Mouse (Mus musculus) neural tube, embryonic 14.5 days (tissue): Measurements from ENCODE around the gene Abca17. TPM values are rescaled to one million over a fixed set of nuclear protein-coding genes. Genes with fewer than 3 reads are reported as not detected.

Experiments
- ATAC-seq: fragments of 200-750 bp; cut with Nextera tagmentation; 2 replicates; pipeline ENCODE4 v1.8.0; 2017; ENCODE audit warnings: low read depth, mild to moderate bottlenecking, moderate TSS enrichment, moderate library complexity
- H3K27ac ChIP-seq: fragments of 300-500 bp; sonication (generic); 2 replicates; pipeline ENCODE4 v1.5.1; 2014; ENCODE audit warnings: low read depth, mild to moderate bottlenecking, control low read depth, low read length, moderate library complexity, mixed read lengths
- H3K27me3 ChIP-seq: fragments of 300-500 bp; sonication (generic); 2 replicates; pipeline ENCODE4 v1.6.1; 2014; ENCODE audit warnings: low read length; ENCODE audit not compliant: control insufficient read depth, insufficient read depth
- H3K36me3 ChIP-seq: fragments of 300-500 bp; sonication (generic); 2 replicates; pipeline ENCODE4 v1.6.1; 2014; ENCODE audit warnings: low read length, mixed read lengths; ENCODE audit not compliant: control insufficient read depth, insufficient read depth
- H3K4me1 ChIP-seq: fragments of 300-500 bp; sonication (generic); 2 replicates; pipeline ENCODE4 v1.6.1; 2014; ENCODE audit warnings: low read length; ENCODE audit not compliant: control insufficient read depth, insufficient read depth
- H3K4me2 ChIP-seq: fragments of 300-500 bp; sonication (generic); 2 replicates; pipeline ENCODE4 v1.6.1; 2014; ENCODE audit warnings: mild to moderate bottlenecking, low read depth, low read length, control low read depth
- H3K4me3 ChIP-seq: fragments of 300-500 bp; sonication (generic); 2 replicates; pipeline ENCODE4 v1.5.1; 2014; ENCODE audit warnings: low read depth, low read length, control low read depth, mixed read lengths
- H3K9ac ChIP-seq: fragments of 300-500 bp; sonication (generic); replicated peaks from 2 replicates; pipeline ENCODE4 v1.6.1; 2014; ENCODE audit warnings: low read depth, mild to moderate bottlenecking, control low read depth, low read length, mixed read lengths
- H3K9me3 ChIP-seq: fragments of 300-500 bp; sonication (generic); 2 replicates; pipeline ENCODE4 v1.6.1; 2016; ENCODE audit warnings: low read length; ENCODE audit not compliant: control insufficient read depth
- WGBS: fragments of 180-500 bp; shearing (Covaris S2); extraction: QIAGEN DNeasy Blood & Tissue Kit; methylation state at CpG from one replicate; pipeline ENCODE4 v1.1.7; 2014; 5-methylcytosine and 5-hydroxymethylcytosine counted together
- polyA plus RNA-seq: library from polyadenylated mRNA; unstranded; fragments of >200 nt; fragmentation: Nextera tagmentation; extraction: Ambion mirVana; gene quantifications from 2 replicates; pipeline ENCODE4 v1.2.1, GENCODE M21; 2014

Abca17 gene
- polyA plus RNA-seq, 1 experiment from 2014 or later = 0.87 TPM

- Histone ChIP-seq H3K27ac (no peak overlapping the region), H3K4me3 (no peak overlapping the region), H3K4me1 (no peaks in the 10 kb centered on the region), H3K27me3 (no peaks in the 10 kb centered on the region), H3K4me2 (no peak overlapping the region), H3K36me3 (no peaks in the 10 kb centered on the region), H3K9ac (no peak overlapping the region), H3K9me3 (no peaks in the 10 kb centered on the region)
- ATAC-seq = no peak
- WGBS = 55% methylated on average over 4 of the region's 4 CpGs
These were observed 43.4 kb downstream of the Abca17 start for GRCm38 (mm10) chr17:24307500-24307899.

- H3K9ac ChIP-seq = no peak overlapping the region
- no peak overlapping the region for H3K27ac ChIP-seq
- H3K4me1 ChIP-seq = no peaks in the 10 kb centered on the region
- ATAC-seq = no peak
- H3K4me3 ChIP-seq = no peak overlapping the region
- 82% methylated on average over 4 of the region's 4 CpGs for WGBS
- H3K4me2 ChIP-seq = no peak overlapping the region
- no peaks in the 10 kb centered on the region for H3K36me3 ChIP-seq
- no peaks in the 10 kb centered on the region for H3K27me3 ChIP-seq
- no peaks in the 10 kb centered on the region for H3K9me3 ChIP-seq
These were observed 50.2 kb downstream of the Abca17 start for GRCm38 (mm10) chr17:24300651-24301050.

- no peak overlapping the region for H3K9ac ChIP-seq
- H3K27ac ChIP-seq = no peak overlapping the region
- no peaks in the 10 kb centered on the region for H3K27me3 ChIP-seq
- WGBS = 79% methylated on average over 5 of the region's 5 CpGs
- no peaks in the 10 kb centered on the region for H3K4me1 ChIP-seq
- no peaks in the 10 kb centered on the region for H3K36me3 ChIP-seq
- no peak for ATAC-seq
- no peak overlapping the region for H3K4me2 ChIP-seq
- H3K4me3 ChIP-seq = no peak overlapping the region
- H3K9me3 ChIP-seq = no peaks in the 10 kb centered on the region
These were observed 61.5 kb downstream of the Abca17 start for GRCm38 (mm10) chr17:24289338-24289737.

GRCm38 (mm10) chr17:24288477-24288876 lies 62.4 kb downstream of the Abca17 start:
- H3K4me2 ChIP-seq = no peak overlapping the region
- 86% methylated on average over 9 of the region's 9 CpGs for WGBS
- no peaks in the 10 kb centered on the region for H3K4me1 ChIP-seq
- no peak overlapping the region for H3K27ac ChIP-seq
- H3K9me3 ChIP-seq = no peaks in the 10 kb centered on the region
- H3K9ac ChIP-seq = no peak overlapping the region
- no peak for ATAC-seq
- H3K36me3 ChIP-seq = no peaks in the 10 kb centered on the region
- H3K27me3 ChIP-seq = no peaks in the 10 kb centered on the region
- no peak overlapping the region for H3K4me3 ChIP-seq

- no peak overlapping the region for H3K4me2 ChIP-seq
- H3K4me3 ChIP-seq = no peak overlapping the region
- no peaks in the 10 kb centered on the region for H3K36me3 ChIP-seq
- no peak overlapping the region for H3K27ac ChIP-seq
- no peak overlapping the region for H3K9ac ChIP-seq
- 76% methylated on average over 3 of the region's 3 CpGs for WGBS
- no peaks in the 10 kb centered on the region for H3K27me3 ChIP-seq
- no peaks in the 10 kb centered on the region for H3K4me1 ChIP-seq
- no peaks in the 10 kb centered on the region; the same call in 1 of the 2 replicates for H3K9me3 ChIP-seq
- no peak for ATAC-seq
These were observed 65.2 kb downstream of the Abca17 start for GRCm38 (mm10) chr17:24285680-24286079.

GRCm38 (mm10) chr17:24283266-24283818 lies 67.5 kb downstream of the Abca17 start:
- no peaks in the 10 kb centered on the region; the same call in 1 of the 2 replicates for H3K9me3 ChIP-seq
- H3K27ac ChIP-seq = no peak overlapping the region
- H3K9ac ChIP-seq = no peak overlapping the region
- no peak overlapping the region for H3K4me2 ChIP-seq
- no peaks in the 10 kb centered on the region for H3K4me1 ChIP-seq
- no peak for ATAC-seq
- 79% methylated on average over 9 of the region's 9 CpGs for WGBS
- no peaks in the 10 kb centered on the region for H3K27me3 ChIP-seq
- H3K36me3 ChIP-seq = no peaks in the 10 kb centered on the region
- H3K4me3 ChIP-seq = no peak overlapping the region

GRCm38 (mm10) chr17:24282637-24283036 lies 68.2 kb downstream of the Abca17 start:
- ATAC-seq = no peak
- Histone ChIP-seq H3K27me3 (no peaks in the 10 kb centered on the region), H3K4me2 (no peak overlapping the region), H3K4me3 (no peak overlapping the region), H3K27ac (no peak overlapping the region), H3K9ac (no peak overlapping the region), H3K4me1 (no peaks in the 10 kb centered on the region), H3K36me3 (no peaks in the 10 kb centered on the region), H3K9me3 (no peaks in the 10 kb centered on the region; the same call in 1 of the 2 replicates)
- WGBS = 77% methylated on average over 4 of the region's 4 CpGs

- Histone ChIP-seq H3K9ac (no peak overlapping the region), H3K4me2 (no peak overlapping the region), H3K4me3 (no peak overlapping the region), H3K36me3 (no peaks in the 10 kb centered on the region), H3K4me1 (no peaks in the 10 kb centered on the region), H3K27ac (no peak overlapping the region), H3K27me3 (no peaks in the 10 kb centered on the region), H3K9me3 (no peaks in the 10 kb centered on the region; the same call in 1 of the 2 replicates)
- no peak for ATAC-seq
- WGBS = 86% methylated on average over 4 of the region's 4 CpGs
These were observed 71.0 kb downstream of the Abca17 start for GRCm38 (mm10) chr17:24279907-24280306.

- 91% methylated on average over 1 of the region's 1 CpGs for whole genome bisulfite sequencing
These were observed 83.7 kb downstream of the Abca17 start for GRCm38 (mm10) chr17:24267133-24267532.

More at GRCm38 (mm10) chr17:24267133-24267532, 83.7 kb downstream of the Abca17 start:
- H3K9ac ChIP-seq = no peak overlapping the region
- no peak overlapping the region for H3K27ac ChIP-seq
- H3K9me3 ChIP-seq = no peaks in the 10 kb centered on the region
- no peaks in the 10 kb centered on the region for H3K27me3 ChIP-seq
- no peaks in the 10 kb centered on the region for H3K36me3 ChIP-seq
- no peak overlapping the region for H3K4me2 ChIP-seq
- H3K4me3 ChIP-seq = no peak overlapping the region
- no peaks in the 10 kb centered on the region for H3K4me1 ChIP-seq
- ATAC-seq = no peak
